Mouse (Mus musculus) MEL (cell line): Measurements from ENCODE around the gene Zdhhc3.

Experiments
- CTCF ChIP-seq, 3 experiments: IDR thresholded peaks in 2 of 3; conservative IDR thresholded peaks in 1 of 3; 2 replicates each; pipeline ENCODE4 v1.5.1; 2011 to 2012; ENCODE audit warnings: low read length in 3 of 3, low read depth in 2 of 3, mild to moderate bottlenecking in 2 of 3, improper control_type of control experiment in 1 of 3, inconsistent platforms in 1 of 3, mixed read lengths in 1 of 3, moderate library complexity in 1 of 3; ENCODE audit not compliant: control insufficient read depth in 1 of 3, insufficient read depth in 1 of 3, poor library complexity in 1 of 3, severe bottlenecking in 1 of 3
- E2F4 ChIP-seq: IDR thresholded peaks from 2 replicates; pipeline ENCODE4 v1.6.1; 2011; ENCODE audit warnings: low read depth, low read length, improper control_type of control experiment, borderline replicate concordance
- EP300 ChIP-seq, 2 experiments: IDR thresholded peaks; 2 replicates each; pipeline ENCODE4 v1.6.1; 2011; ENCODE audit warnings: improper control_type of control experiment in 2 of 2, low read length in 2 of 2, low read depth in 1 of 2, mild to moderate bottlenecking in 1 of 2
- GATA1 ChIP-seq: IDR thresholded peaks from 2 replicates; pipeline ENCODE4 v1.6.1; 2011; ENCODE audit warnings: low read depth, low read length, improper control_type of control experiment
- MAX ChIP-seq: IDR thresholded peaks from 2 replicates; pipeline ENCODE4 v1.6.1; 2011; ENCODE audit warnings: low read length, improper control_type of control experiment
- MYC ChIP-seq: IDR thresholded peaks from 2 replicates; pipeline ENCODE4 v1.6.1; 2011; ENCODE audit warnings: low read depth, mild to moderate bottlenecking, low read length, improper control_type of control experiment, moderate library complexity
- RAD21 ChIP-seq: IDR thresholded peaks from 2 replicates; pipeline ENCODE4 v1.6.1; 2011; ENCODE audit warnings: mild to moderate bottlenecking, low read depth, low read length, improper control_type of control experiment
- TBP ChIP-seq: IDR thresholded peaks from 2 replicates; pipeline ENCODE4 v1.8.0; 2011; ENCODE audit warnings: low read depth, low read length, improper control_type of control experiment
- ZNF384 ChIP-seq: IDR thresholded peaks from 2 replicates; pipeline ENCODE4 v1.6.1; 2012; ENCODE audit warnings: low read depth, mild to moderate bottlenecking, inconsistent platforms, low read length, improper control_type of control experiment

GRCm38 (mm10) chr9:123139887-123140614, 27.0 kb upstream of the Zdhhc3 start:
- no peak for TF ChIP-seq TBP
- TF ChIP-seq CTCF (IDR thresholded peaks at IDR 0.05 in 2 of 3, conservative IDR thresholded peaks at IDR 0.05 in 1 of 3; ENCODE audit: control insufficient read depth in 1 of 3, insufficient read depth in 1 of 3, low read depth in 2 of 3, low read length in 3 of 3, poor library complexity in 1 of 3, severe bottlenecking in 1 of 3), result no peak
- TF ChIP-seq RAD21, result no peak
- TF ChIP-seq EP300 (IDR thresholded peaks at IDR 0.05; ENCODE audit: low read depth in 1 of 2, low read length in 2 of 2), result no peak
- no peak for TF ChIP-seq E2F4
- TF ChIP-seq ZNF384, result no peak
- no peak for TF ChIP-seq GATA1
- TF ChIP-seq MAX, result no peak
- TF ChIP-seq MYC, result no peak
